ENCODE assay signal across 8 mouse cellular contexts in genomic region chr11:48789973-48790823, GRCm38 (mm10). TPM values are rescaled to one million over a fixed set of nuclear protein-coding genes. Genes with fewer than 3 reads are reported as not detected.
DNase-seq lines count a peak whose midpoint lies in the region; ATAC-seq lines count a peak whose summit lies in the region.

No protein-coding gene starts in this region.

- no peaks in the 10 kb centered on the region for H3K36me3 ChIP-seq in hindbrain, embryonic 13.5 days

- H3K9ac ChIP-seq in hindbrain, embryonic 13.5 days: no peak overlapping the region

- WGBS in hindbrain, embryonic 13.5 days: 15% methylated on average over 20 of the region's 20 CpGs

- H3K9me3 ChIP-seq in hindbrain, embryonic 13.5 days: no peaks in the 10 kb centered on the region

- H3K4me1 ChIP-seq in hindbrain, embryonic 13.5 days (replicated peaks): peaks cover 6% of the 10 kb centered on the region; the same call in 1 of the 2 replicates

- H3K27ac ChIP-seq in hindbrain, embryonic 13.5 days: no peak overlapping the region

- no peak for ATAC-seq in hindbrain, embryonic 13.5 days (ENCODE audit: low FRiP score)

- 0 out of 2 replicates have a peak, but pooled peaks cover 4% of the 10 kb centered on the region for H3K27me3 ChIP-seq in hindbrain, embryonic 13.5 days

- DNase-seq in NIH3T3 (ENCODE audit: low read depth): peak; percentile 95
- peak; percentile 92 to 94 for DNase-seq in cerebellum, postnatal 14 days
- DNase-seq in frontal cortex, postnatal 14 days (ENCODE audit: low spot score in 2 of 2): peak; percentile 58 to 87
- peak; percentile 79 for DNase-seq in layer of hippocampus, postnatal 36 days
- peak; percentile 96 for DNase-seq in lung, postnatal 36 days
- peak; percentile 79 for DNase-seq in retina, postnatal 7 days (ENCODE audit: low read depth, low spot score)
- DNase-seq in urinary bladder, adult 2 months (ENCODE audit: low spot score): peak; percentile 60

- H3K4me2 ChIP-seq in hindbrain, embryonic 13.5 days: peak overlapping the region; percentile 47

- H3K4me3 ChIP-seq in hindbrain, embryonic 13.5 days: peak overlapping the region; percentile 15; the same call in 1 of the 2 replicates

RNA-seq across cellular contexts. Expression of gene Rack1, which starts 9.9 kb away (rescaled TPM):
- 444 and 448 TPM in 2 replicates for polyA plus RNA-seq in hindbrain, embryonic 13.5 days (2015; fragmentation: Nextera tagmentation; extraction: Ambion mirVana)
- total RNA-seq in layer of hippocampus, postnatal 36 days (2021): 100 to 1,000 TPM; 241 to 254 TPM
- 1,217 and 1,275 TPM in 2 replicates for polyA plus RNA-seq in urinary bladder, adult 2 months (2012; rRNA removed)

RNA-seq across cellular contexts. Expression of gene Trim41, which starts 27.0 kb away (rescaled TPM):
- polyA plus RNA-seq in hindbrain, embryonic 13.5 days (2015; fragmentation: Nextera tagmentation; extraction: Ambion mirVana): 7.5 TPM in 2 replicates
- total RNA-seq in layer of hippocampus, postnatal 36 days (2021): 10 to 100 TPM; 58.3 to 59.6 TPM
- polyA plus RNA-seq in urinary bladder, adult 2 months (2012; rRNA removed): 34.8 and 37.5 TPM in 2 replicates

RNA-seq across cellular contexts. Expression of gene Trim7, which starts 35.7 kb away (rescaled TPM):
- polyA plus RNA-seq in hindbrain, embryonic 13.5 days (2015; fragmentation: Nextera tagmentation; extraction: Ambion mirVana): 1.0 and 2.8 TPM in 2 replicates
- total RNA-seq in layer of hippocampus, postnatal 36 days (2021): 1 to 10 TPM; 1.6 to 2.5 TPM
- polyA plus RNA-seq in urinary bladder, adult 2 months (2012; rRNA removed): 14.9 and 16.1 TPM in 2 replicates

RNA-seq across cellular contexts. Expression of gene Gm12184, which starts 36.3 kb away (rescaled TPM):
- 2.8 and 4.4 TPM in 2 replicates for polyA plus RNA-seq in hindbrain, embryonic 13.5 days (2015; fragmentation: Nextera tagmentation; extraction: Ambion mirVana)
- total RNA-seq in layer of hippocampus, postnatal 36 days (2021): 1 to 10 TPM in 1 of 2 experiments, under 1 TPM in 1; 0.40 to 1.3 TPM
- polyA plus RNA-seq in urinary bladder, adult 2 months (2012; rRNA removed): 20.8 and 23.2 TPM in 2 replicates
